Comparison of ENCODE assay signal across 13 mouse cellular contexts in the genomic region with DNA sequence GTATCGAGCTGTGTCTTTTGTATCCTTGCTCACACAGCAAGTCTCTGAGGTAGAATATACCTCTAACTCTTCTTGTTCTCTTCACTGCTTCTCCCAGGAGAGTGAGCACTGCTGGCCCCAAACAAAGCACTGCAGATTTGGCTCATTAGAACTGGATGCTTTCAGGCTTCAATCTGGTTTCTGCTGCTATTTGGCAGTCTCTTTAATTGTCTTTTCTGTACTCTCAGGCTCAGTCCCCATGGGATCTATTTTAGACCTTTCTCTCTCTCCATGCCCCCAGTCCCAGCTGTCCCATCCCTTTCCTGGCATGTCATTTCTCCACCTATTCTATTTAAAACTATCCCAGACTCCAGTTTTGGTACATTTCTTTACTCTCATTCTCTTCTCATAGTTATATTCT. TPM values are rescaled to one million over a fixed set of nuclear protein-coding genes. Genes with fewer than 3 reads are reported as not detected.
DNase-seq lines count a peak whose midpoint lies in the region; ATAC-seq lines count a peak whose summit lies in the region.
"Had no signal": no experiment of that assay in that cellular context is flagged by ENCODE, and none has a peak within 500 bp of the region (broad histone marks: within the 10 kb centered on the region; RNA-seq: fewer than 3 reads in every experiment).

No protein-coding gene starts in this region.

- H3K9me3 ChIP-seq in hindbrain, embryonic 14.5 days (ENCODE audit: control insufficient read depth, low read length), result no peaks in the 10 kb centered on the region
- no peaks in the 10 kb centered on the region for H3K9me3 ChIP-seq in hindbrain, embryonic 11.5 days (ENCODE audit: control insufficient read depth, low read length)
- H3K9me3 ChIP-seq: embryonic facial prominence, embryonic 12.5 days; intestine, embryonic 15.5 days; megakaryocyte, embryonic 14.5 days had no signal

- H3K27me3 ChIP-seq in hindbrain, embryonic 14.5 days (ENCODE audit: control insufficient read depth, insufficient read depth, low read length), result no peaks in the 10 kb centered on the region
- H3K27me3 ChIP-seq in hindbrain, embryonic 11.5 days (ENCODE audit: control insufficient read depth, insufficient read depth, low read length), result no peaks in the 10 kb centered on the region
- H3K27me3 ChIP-seq: embryonic facial prominence, embryonic 12.5 days; intestine, embryonic 15.5 days; megakaryocyte, embryonic 14.5 days had no signal

- 50% methylated on average over 1 of the region's 1 CpGs for WGBS in hindbrain, embryonic 14.5 days
- WGBS in hindbrain, embryonic 11.5 days, result 79% methylated on average over 1 of the region's 1 CpGs

- no peaks in the 10 kb centered on the region for H3K36me3 ChIP-seq in hindbrain, embryonic 14.5 days (replicated peaks; ENCODE audit: control insufficient read depth, insufficient read depth)
- H3K36me3 ChIP-seq in hindbrain, embryonic 11.5 days (ENCODE audit: control insufficient read depth, insufficient read depth, low read length), result no peaks in the 10 kb centered on the region
- H3K36me3 ChIP-seq: embryonic facial prominence, embryonic 12.5 days; intestine, embryonic 15.5 days had no signal

- H3K9ac ChIP-seq in hindbrain, embryonic 14.5 days, result no peak overlapping the region
- H3K9ac ChIP-seq in hindbrain, embryonic 11.5 days (ENCODE audit: low read depth, low read length), result no peak overlapping the region
- H3K9ac ChIP-seq: embryonic facial prominence, embryonic 12.5 days; intestine, embryonic 15.5 days; liver, postnatal 0 days had no signal

- H3K27ac ChIP-seq in hindbrain, embryonic 14.5 days, result no peak overlapping the region
- no peak overlapping the region for H3K27ac ChIP-seq in hindbrain, embryonic 11.5 days (ENCODE audit: low read depth, low read length)
- H3K27ac ChIP-seq: embryonic facial prominence, embryonic 12.5 days; intestine, embryonic 15.5 days had no signal

- peak; percentile 43; the same call in 1 of the 2 replicates for ATAC-seq in hindbrain, embryonic 14.5 days (ENCODE audit: low FRiP score)
- ATAC-seq in hindbrain, embryonic 11.5 days (ENCODE audit: low FRiP score), result no peak
- ATAC-seq: intestine, embryonic 15.5 days; liver, postnatal 0 days had no signal

- H3K4me2 ChIP-seq in hindbrain, embryonic 14.5 days (replicated peaks), result no peak overlapping the region
- H3K4me2 ChIP-seq in hindbrain, embryonic 11.5 days (replicated peaks; ENCODE audit: low read depth, low read length), result no peak overlapping the region
- H3K4me2 ChIP-seq: embryonic facial prominence, embryonic 12.5 days; intestine, embryonic 15.5 days had no signal

- H3K4me3 ChIP-seq in hindbrain, embryonic 14.5 days (replicated peaks; ENCODE audit: low read length), result no peak overlapping the region
- H3K4me3 ChIP-seq in hindbrain, embryonic 11.5 days (ENCODE audit: low read depth, low read length), result no peak overlapping the region
- H3K4me3 ChIP-seq: embryonic facial prominence, embryonic 12.5 days; intestine, embryonic 15.5 days; megakaryocyte, embryonic 14.5 days had no signal

- no peaks in the 10 kb centered on the region for H3K4me1 ChIP-seq in hindbrain, embryonic 14.5 days (replicated peaks; ENCODE audit: control insufficient read depth, insufficient read depth, low read length)
- H3K4me1 ChIP-seq in hindbrain, embryonic 11.5 days (replicated peaks; ENCODE audit: control insufficient read depth, insufficient read depth, low read length), result no peaks in the 10 kb centered on the region
- H3K4me1 ChIP-seq: embryonic facial prominence, embryonic 12.5 days; intestine, embryonic 15.5 days; megakaryocyte, embryonic 14.5 days had no signal

- DNase-seq in hindbrain, embryonic 14.5 days (ENCODE audit: low spot score), result no peak
- no peak for DNase-seq in hindbrain, embryonic 11.5 days (ENCODE audit: low spot score)
- DNase-seq in cerebellum, adult 11 months, result peak; percentile 48
- DNase-seq in cerebellum, adult 9-10 months, result peak; percentile 89
- DNase-seq in layer of hippocampus, postnatal 36 days, result peak; percentile 31 to 42
- no peak for DNase-seq in kidney, adult 18-20 months
- no peak for DNase-seq in adrenal gland, postnatal 10 days
- DNase-seq: gastrocnemius, postnatal 10 days; liver, postnatal 0 days; retina, postnatal 1 day had no signal

RNA-seq across cellular contexts. Expression of a gene that starts 15.0 kb away (rescaled TPM):
- 7.8 and 8.8 TPM in 2 replicates for polyA plus RNA-seq in hindbrain, embryonic 14.5 days (2014; fragmentation: Nextera tagmentation; extraction: Ambion mirVana)
- polyA plus RNA-seq in hindbrain, embryonic 11.5 days (2014; fragmentation: Nextera tagmentation; extraction: Ambion mirVana), result 0.37 and 1.5 TPM in 2 replicates
- total RNA-seq in layer of hippocampus, postnatal 36 days (2021), result 100 to 1,000 TPM; 113 to 114 TPM
- under 1 TPM; 0.48 to 0.51 TPM for total RNA-seq in adrenal gland, postnatal 10 days (2021)
- polyA plus RNA-seq: liver, postnatal 0 days had no signal

Comparison
In these comparisons a context has a peak if more than half of its experiments do, and no peak if none do; other contexts are left out.
1. DNase-seq: peak in cerebellum, adult 11 months (single experiment), cerebellum, adult 9-10 months (single experiment) and layer of hippocampus, postnatal 36 days (2 of 2); none in hindbrain, embryonic 14.5 days (single experiment), hindbrain, embryonic 11.5 days (single experiment), kidney, adult 18-20 months (single experiment) and adrenal gland, postnatal 10 days (single experiment).
2. RNA of a gene that starts 15.0 kb away (total RNA-seq): 113 to 114 TPM in layer of hippocampus, postnatal 36 days; 0.48 to 0.51 TPM in adrenal gland, postnatal 10 days; every median in the first group is over 10 times any median in the second.